Mouse (Mus musculus) bone marrow macrophage, adult 2 months (primary cell): ENCODE measurements around the gene Lrrc18. TPM values are rescaled to one million over a fixed set of nuclear protein-coding genes. Genes with fewer than 3 reads are reported as not detected.

ENCODE experiments used
- H3K27ac ChIP-seq: 2 replicates; pipeline ENCODE4 v1.5.1; 2012; ENCODE audit warnings: low read depth, low read length; ENCODE audit not compliant: insufficient read depth
- H3K4me1 ChIP-seq: 2 replicates; pipeline ENCODE4 v1.6.1; 2012; ENCODE audit warnings: low read length; ENCODE audit not compliant: control insufficient read depth, insufficient read depth
- H3K4me3 ChIP-seq: 2 replicates; pipeline ENCODE4 v1.5.1; 2012; ENCODE audit warnings: mild to moderate bottlenecking, low read length, moderate library complexity; ENCODE audit not compliant: insufficient read depth
- CTCF ChIP-seq: IDR thresholded peaks from 2 replicates; pipeline ENCODE4 v1.5.1; 2012; ENCODE audit warnings: low read depth, mild to moderate bottlenecking, low read length, moderate library complexity
- POLR2A ChIP-seq: IDR thresholded peaks from 2 replicates; pipeline ENCODE4 v1.6.1; 2012; ENCODE audit warnings: mild to moderate bottlenecking, low read depth, low read length, borderline replicate concordance
- polyA plus RNA-seq: library from polyadenylated mRNA; stranded (reverse); fragments of >200 nt; gene quantifications from 2 replicates; pipeline ENCODE4 v1.2.4, GENCODE M21; 2012; ENCODE audit not compliant: missing spikeins, insufficient read depth, insufficient read length

Lrrc18 gene
- not detected in 2 replicates for polyA plus RNA-seq

DNA sequence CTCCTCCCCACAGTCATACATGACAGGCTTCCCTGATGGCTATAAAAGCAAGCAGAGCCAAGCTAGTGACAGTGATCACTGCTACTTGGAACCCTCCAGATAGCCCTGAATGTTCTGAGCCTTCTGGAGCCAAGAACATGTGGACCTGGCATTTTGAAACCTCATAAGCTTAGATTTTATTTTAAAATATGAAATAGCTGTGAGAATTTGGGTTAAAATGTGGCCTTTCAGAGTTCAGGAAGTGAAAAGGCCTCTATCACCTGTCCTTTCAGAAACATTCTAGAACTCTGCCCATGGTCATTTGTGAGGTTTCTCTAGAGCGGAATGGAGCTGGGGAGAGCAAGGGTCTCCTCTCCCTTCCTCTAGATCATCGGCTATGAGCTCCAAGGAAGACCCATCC, at the start of gene Lrrc18:
Gene Lrrc18 (plus strand): TSS at position 301 of the 400 bp plus-strand sequence.
- no peak within 1 kb of the TSS for H3K27ac ChIP-seq
- H3K4me1 ChIP-seq = no peaks in the 10 kb centered on the region
- H3K4me3 ChIP-seq = no peak within 1 kb of the TSS
- TF ChIP-seq CTCF (no peak), POLR2A (no peak)

- Histone ChIP-seq H3K27ac (no peak overlapping the region), H3K4me1 (no peaks in the 10 kb centered on the region), H3K4me3 (no peak overlapping the region)
- TF ChIP-seq POLR2A (no peak), CTCF (no peak)
Observed at GRCm38 (mm10) chr14:32947512-32947911, 43.7 kb upstream of the Lrrc18 start.

GRCm38 (mm10) chr14:32950312-32951301, 40.6 kb upstream of the Lrrc18 start:
- TF ChIP-seq CTCF = no peak
- TF ChIP-seq POLR2A = no peak
- H3K4me1 ChIP-seq = no peaks in the 10 kb centered on the region
- no peak overlapping the region for H3K27ac ChIP-seq
- no peak overlapping the region for H3K4me3 ChIP-seq

DNA sequence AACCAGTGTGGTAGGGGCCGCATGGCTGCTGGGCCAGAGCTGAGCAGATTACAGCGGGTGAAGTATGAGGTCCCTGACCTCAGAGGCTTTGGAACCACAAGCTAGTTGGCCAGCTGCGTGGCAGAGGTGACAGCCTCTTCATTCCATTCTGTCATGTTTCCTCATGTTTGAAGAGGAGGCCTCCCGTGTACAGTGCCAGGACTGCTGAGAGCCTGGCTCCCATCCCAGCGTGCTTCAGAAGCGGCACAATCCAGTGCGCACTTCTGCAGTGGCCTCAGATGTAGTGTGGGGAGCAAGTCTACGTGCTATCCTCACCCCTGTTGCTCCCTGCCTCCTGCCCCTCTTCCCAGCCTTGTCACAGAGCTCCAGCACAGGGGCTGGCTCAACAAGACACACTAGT, 34.7 kb upstream of the Lrrc18 start:
- TF ChIP-seq CTCF (no peak), POLR2A (no peak)
- Histone ChIP-seq H3K27ac (no peak overlapping the region), H3K4me1 (no peaks in the 10 kb centered on the region), H3K4me3 (no peak overlapping the region)

- TF ChIP-seq POLR2A = no peak
- TF ChIP-seq CTCF = no peak
- no peaks in the 10 kb centered on the region for H3K4me1 ChIP-seq
- H3K27ac ChIP-seq = no peak overlapping the region
- H3K4me3 ChIP-seq = no peak overlapping the region
Observed at GRCm38 (mm10) chr14:32958671-32959070, 32.5 kb upstream of the Lrrc18 start.

DNA sequence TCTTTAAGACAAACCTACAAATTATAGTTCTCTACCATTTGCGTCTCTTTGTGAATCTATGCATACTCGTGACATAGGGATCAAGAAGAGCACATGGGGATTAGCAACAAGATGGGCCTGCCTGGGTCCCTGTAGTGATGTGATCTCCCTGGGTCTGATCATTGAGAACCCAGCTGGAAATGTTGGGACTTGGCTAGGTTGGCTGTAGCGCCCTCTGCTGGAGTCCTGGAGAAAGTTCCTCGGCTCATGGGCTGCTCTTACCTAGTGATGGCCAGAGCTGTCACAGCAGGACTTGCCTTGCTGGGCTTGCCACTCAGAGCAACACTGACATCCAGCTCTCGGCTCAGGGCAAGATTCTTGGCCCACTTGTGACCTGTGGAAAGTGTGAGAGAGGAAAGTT, 30.7 kb upstream of the Lrrc18 start:
- Histone ChIP-seq H3K4me3 (no peak overlapping the region), H3K27ac (no peak overlapping the region), H3K4me1 (no peaks in the 10 kb centered on the region)
- peak; percentile 84 for TF ChIP-seq CTCF
- no peak for TF ChIP-seq POLR2A

DNA sequence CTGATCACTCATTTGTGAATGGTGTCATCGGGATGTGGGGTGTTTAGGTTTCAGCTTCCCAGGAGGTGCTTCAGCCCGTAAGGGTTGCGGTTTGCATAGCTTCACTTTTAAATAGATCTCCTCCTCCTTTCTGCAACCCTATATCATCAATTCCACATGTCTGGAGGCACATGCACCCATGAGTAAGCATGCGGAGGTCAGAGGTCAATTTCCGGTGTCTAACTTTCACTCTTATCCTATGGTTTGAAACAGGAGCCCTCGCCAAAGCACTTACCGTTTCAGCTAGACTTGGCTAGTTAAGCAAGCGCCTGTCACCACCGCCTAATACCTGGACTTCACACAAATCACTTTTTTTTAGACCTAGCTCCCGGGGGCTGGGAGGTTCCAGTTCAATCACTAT, 26.4 kb upstream of the Lrrc18 start:
- Histone ChIP-seq H3K27ac (no peak overlapping the region), H3K4me3 (no peak overlapping the region), H3K4me1 (no peaks in the 10 kb centered on the region)
- no peak for TF ChIP-seq CTCF
- no peak for TF ChIP-seq POLR2A

- Histone ChIP-seq H3K4me3 (no peak overlapping the region), H3K27ac (no peak overlapping the region), H3K4me1 (no peaks in the 10 kb centered on the region)
- TF ChIP-seq CTCF (no peak), POLR2A (no peak)
Observed at GRCm38 (mm10) chr14:32970700-32971099, 20.5 kb upstream of the Lrrc18 start.

DNA sequence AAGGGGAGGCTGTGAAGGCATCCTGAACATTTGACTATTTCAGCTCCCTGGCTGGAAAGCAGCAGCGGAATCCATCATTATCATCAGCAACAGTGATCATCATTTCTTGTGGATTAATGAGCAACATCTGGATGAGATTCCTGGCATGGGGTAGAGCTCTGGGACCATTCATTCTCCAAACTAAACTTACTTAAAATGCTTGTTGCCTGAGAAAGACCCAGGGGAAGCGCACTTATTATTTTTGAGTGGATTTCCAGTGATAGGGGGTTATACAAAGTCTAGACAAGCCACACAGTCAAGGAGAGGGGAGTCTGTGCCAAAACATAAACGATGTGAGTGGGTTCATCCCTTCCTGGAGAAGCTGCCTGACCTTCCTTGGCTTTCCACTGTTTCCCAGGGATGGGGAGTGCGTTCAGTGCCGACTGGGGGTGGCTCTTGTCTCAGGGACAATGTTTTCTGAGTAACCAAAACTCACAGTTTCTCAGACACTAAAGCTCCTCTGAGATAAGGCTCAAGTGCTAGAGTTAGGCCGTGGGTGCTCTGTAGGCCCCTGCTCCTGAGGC, 6.9 kb upstream of the Lrrc18 start:
- TF ChIP-seq CTCF = no peak
- TF ChIP-seq POLR2A = no peak
- no peak overlapping the region for H3K27ac ChIP-seq
- H3K4me3 ChIP-seq = no peak overlapping the region
- H3K4me1 ChIP-seq = no peaks in the 10 kb centered on the region

DNA sequence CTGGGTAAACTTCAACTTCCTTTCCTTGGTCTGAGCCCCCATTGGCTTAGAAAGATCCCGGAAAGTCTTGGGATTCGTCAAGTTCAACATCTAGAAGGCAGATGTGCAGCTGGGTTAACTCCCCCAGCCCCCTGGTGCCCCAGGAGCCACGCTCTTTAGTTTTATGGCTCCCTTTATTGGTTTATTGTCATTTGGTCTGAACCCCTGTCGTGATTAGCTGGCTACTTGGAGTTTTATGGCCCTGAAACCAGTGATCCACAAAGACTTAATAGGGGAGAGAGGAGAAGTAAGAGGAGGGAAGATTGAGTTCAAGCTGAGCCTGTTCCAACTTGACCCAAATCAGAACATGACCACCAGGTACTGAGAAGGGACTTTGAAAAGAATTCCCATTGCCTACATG, 4.5 kb upstream of the Lrrc18 start:
- TF ChIP-seq POLR2A (no peak), CTCF (no peak)
- no peak overlapping the region for H3K27ac ChIP-seq
- H3K4me3 ChIP-seq = no peak overlapping the region
- no peaks in the 10 kb centered on the region for H3K4me1 ChIP-seq
